ENCODE assay signal across 10 mouse cellular contexts in the genomic region with DNA sequence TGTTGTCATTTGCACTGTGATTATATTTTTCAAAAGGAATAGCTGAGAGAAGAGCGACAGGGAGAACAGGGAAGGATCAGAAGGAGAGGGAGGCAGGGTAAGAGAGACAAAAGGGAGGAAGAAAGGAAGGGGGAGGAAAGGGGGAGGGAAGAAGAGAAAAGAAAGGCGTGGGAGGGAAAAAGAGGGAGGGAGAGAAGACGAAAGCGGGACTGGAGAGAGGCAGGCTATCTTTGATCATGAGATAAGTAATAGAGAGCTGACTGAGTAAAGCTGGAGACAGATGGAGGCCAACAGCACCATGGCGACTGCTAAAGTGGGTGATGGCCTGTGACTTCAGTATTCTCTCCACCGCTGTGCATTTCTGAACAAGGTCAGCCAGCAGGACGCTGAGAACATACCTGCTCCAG.
DNase-seq lines count a peak whose midpoint lies in the region; ATAC-seq lines count a peak whose summit lies in the region.
"Had no signal": no experiment of that assay in that cellular context is flagged by ENCODE, and none has a peak within 500 bp of the region (broad histone marks: within the 10 kb centered on the region; RNA-seq: fewer than 3 reads in every experiment).

No protein-coding gene starts in this region.

- H3K27me3 ChIP-seq in heart, embryonic 13.5 days (replicated peaks), result no peaks in the 10 kb centered on the region
- no peaks in the 10 kb centered on the region for H3K27me3 ChIP-seq in lung, embryonic 16.5 days (ENCODE audit: control insufficient read depth, insufficient read depth, low read depth, low read length)
- no peaks in the 10 kb centered on the region for H3K27me3 ChIP-seq in hindbrain, embryonic 13.5 days

- WGBS in heart, embryonic 13.5 days, result 36% methylated on average over 7 of the region's 7 CpGs
- 31% methylated on average over 7 of the region's 7 CpGs for WGBS in lung, embryonic 16.5 days
- 30% methylated on average over 7 of the region's 7 CpGs for WGBS in hindbrain, embryonic 13.5 days

- H3K4me3 ChIP-seq in heart, embryonic 13.5 days, result no peak overlapping the region
- H3K4me3 ChIP-seq in lung, embryonic 16.5 days (ENCODE audit: low read length), result no peak overlapping the region
- no peak overlapping the region for H3K4me3 ChIP-seq in hindbrain, embryonic 13.5 days

- H3K4me1 ChIP-seq in heart, embryonic 13.5 days, result peaks cover 31% of the 10 kb centered on the region
- peaks cover 10% of the 10 kb centered on the region for H3K4me1 ChIP-seq in lung, embryonic 16.5 days (replicated peaks; ENCODE audit: control insufficient read depth, insufficient read depth, low read length)
- H3K4me1 ChIP-seq in hindbrain, embryonic 13.5 days (replicated peaks), result peaks cover 14% of the 10 kb centered on the region

- H3K27ac ChIP-seq in heart, embryonic 13.5 days (replicated peaks), result peak overlapping the region; percentile 73
- H3K27ac ChIP-seq in lung, embryonic 16.5 days (ENCODE audit: low read length), result peak overlapping the region; percentile 61
- peak overlapping the region; percentile 77 for H3K27ac ChIP-seq in hindbrain, embryonic 13.5 days

- no peaks in the 10 kb centered on the region for H3K9me3 ChIP-seq in heart, embryonic 13.5 days
- no peaks in the 10 kb centered on the region for H3K9me3 ChIP-seq in lung, embryonic 16.5 days (ENCODE audit: control insufficient read depth, low read length)
- H3K9me3 ChIP-seq in hindbrain, embryonic 13.5 days, result no peaks in the 10 kb centered on the region

- H3K36me3 ChIP-seq in heart, embryonic 13.5 days, result peaks cover 28% of the 10 kb centered on the region
- peaks cover 3% of the 10 kb centered on the region; the same call in 1 of the 2 replicates for H3K36me3 ChIP-seq in lung, embryonic 16.5 days (ENCODE audit: control insufficient read depth, insufficient read depth, low read length)
- 0 out of 2 replicates have a peak, but pooled peaks cover 6% of the 10 kb centered on the region for H3K36me3 ChIP-seq in hindbrain, embryonic 13.5 days

- no peak for ATAC-seq in heart, embryonic 13.5 days (ENCODE audit: extremely low read depth, insufficient number of reproducible peaks, low FRiP score, low TSS enrichment)
- peak; percentile 34; the same call in 1 of the 2 replicates for ATAC-seq in lung, embryonic 16.5 days (ENCODE audit: low read depth)
- peak; percentile 46; the same call in 1 of the 2 replicates for ATAC-seq in hindbrain, embryonic 13.5 days (ENCODE audit: low FRiP score)

- no peak for DNase-seq in heart, adult 18-20 months
- DNase-seq in lung, adult 18-20 months, result no peak
- DNase-seq in right cerebral cortex, postnatal 10 days (ENCODE audit: low spot score in 2 of 2), result no peak
- no peak for DNase-seq in ovary, postnatal 14 days (ENCODE audit: low spot score)
- no peak for DNase-seq in urinary bladder, postnatal 25 days (ENCODE audit: low spot score)
- DNase-seq: adrenal gland, postnatal 10 days; cerebellum, postnatal 10 days had no signal

- H3K4me2 ChIP-seq in heart, embryonic 13.5 days, result peak overlapping the region; percentile 19; the same call in 1 of the 2 replicates
- H3K4me2 ChIP-seq in lung, embryonic 16.5 days (ENCODE audit: low read depth, low read length), result peak overlapping the region; percentile 12; the same call in 1 of the 2 replicates
- 0 out of 2 replicates have a peak overlapping the region, but pooled peaks have one; percentile 6 for H3K4me2 ChIP-seq in hindbrain, embryonic 13.5 days

- no peak overlapping the region for H3K9ac ChIP-seq in heart, embryonic 13.5 days
- no peak overlapping the region for H3K9ac ChIP-seq in lung, embryonic 16.5 days (ENCODE audit: low read length)
- no peak overlapping the region for H3K9ac ChIP-seq in hindbrain, embryonic 13.5 days
